Mouse (Mus musculus) stomach, embryonic 14.5 days (tissue): ENCODE measurements around the gene Trp73. TPM values are rescaled to one million over a fixed set of nuclear protein-coding genes. Genes with fewer than 3 reads are reported as not detected.

Source experiments
- ATAC-seq: fragments of 200-750 bp; cut with Nextera tagmentation; 2 replicates; pipeline ENCODE4 v1.8.0; 2017; ENCODE audit warnings: low read depth, moderate TSS enrichment; ENCODE audit not compliant: insufficient number of reproducible peaks, insufficient read depth, low FRiP score
- H3K27ac ChIP-seq: fragments of 300-500 bp; sonication (generic); 2 replicates; pipeline ENCODE4 v1.5.1; 2014; ENCODE audit warnings: mild to moderate bottlenecking, low read length, moderate library complexity, mixed read lengths
- H3K27me3 ChIP-seq: fragments of 300-500 bp; sonication (generic); 2 replicates; pipeline ENCODE4 v1.6.1; 2014; ENCODE audit warnings: low read length, control low read depth, mixed read lengths; ENCODE audit not compliant: control insufficient read depth, insufficient read depth
- H3K36me3 ChIP-seq: fragments of 300-500 bp; sonication (generic); 2 replicates; pipeline ENCODE4 v1.6.1; 2014; ENCODE audit warnings: mild to moderate bottlenecking, control low read depth, low read length, moderate library complexity, mixed read lengths; ENCODE audit not compliant: control insufficient read depth, insufficient read depth
- H3K4me1 ChIP-seq: fragments of 300-500 bp; sonication (generic); 2 replicates; pipeline ENCODE4 v1.6.1; 2014; ENCODE audit warnings: low read length, control low read depth, mixed read lengths; ENCODE audit not compliant: control insufficient read depth, insufficient read depth
- H3K4me2 ChIP-seq: fragments of 300-500 bp; sonication (generic); replicated peaks from 2 replicates; pipeline ENCODE4 v1.6.1; 2014; ENCODE audit warnings: low read depth, low read length, control low read depth
- H3K4me3 ChIP-seq: fragments of 300-500 bp; sonication (generic); 2 replicates; pipeline ENCODE4 v1.5.1; 2014; ENCODE audit warnings: low read depth, low read length, control low read depth
- H3K9ac ChIP-seq: fragments of 300-500 bp; sonication (generic); replicated peaks from 2 replicates; pipeline ENCODE4 v1.6.1; 2014; ENCODE audit warnings: low read depth, mild to moderate bottlenecking, control low read depth, low read length, moderate library complexity, mixed read lengths
- H3K9me3 ChIP-seq: fragments of 300-500 bp; sonication (generic); 2 replicates; pipeline ENCODE4 v1.6.1; 2016; ENCODE audit warnings: low read depth, low read length, control low read depth; ENCODE audit not compliant: control insufficient read depth
- WGBS: fragments of 180-500 bp; shearing (Covaris S2); extraction: QIAGEN DNeasy Blood & Tissue Kit; methylation state at CpG from one replicate; pipeline ENCODE4 v1.1.7; 2014; 5-methylcytosine and 5-hydroxymethylcytosine counted together
- polyA plus RNA-seq: library from polyadenylated mRNA; unstranded; fragments of >200 nt; fragmentation: Nextera tagmentation; extraction: Ambion mirVana; gene quantifications from 2 replicates; pipeline ENCODE4 v1.2.1, GENCODE M21; 2014

The Trp73 gene
- polyA plus RNA-seq, 1 experiment from 2014 or later = 0.42 TPM

- Histone ChIP-seq H3K4me3 (no peak overlapping the region), H3K27me3 (no peaks in the 10 kb centered on the region), H3K27ac (no peak overlapping the region), H3K4me1 (no peaks in the 10 kb centered on the region), H3K9me3 (no peaks in the 10 kb centered on the region), H3K36me3 (no peaks in the 10 kb centered on the region), H3K9ac (no peak overlapping the region), H3K4me2 (no peak overlapping the region)
- ATAC-seq = 0 out of 2 replicates have a peak, but pooled peaks have one; percentile 33
- WGBS = 62% methylated on average over 14 of the region's 14 CpGs
Measured at GRCm38 (mm10) chr4:154064827-154065773, 74.9 kb downstream of the Trp73 start.

- no peak overlapping the region for H3K4me3 ChIP-seq
- H3K9me3 ChIP-seq = no peaks in the 10 kb centered on the region
- no peaks in the 10 kb centered on the region for H3K36me3 ChIP-seq
- no peak overlapping the region for H3K27ac ChIP-seq
- H3K4me2 ChIP-seq = no peak overlapping the region
- WGBS = 53% methylated on average over 4 of the region's 4 CpGs
- no peaks in the 10 kb centered on the region for H3K27me3 ChIP-seq
- H3K9ac ChIP-seq = no peak overlapping the region
- no peaks in the 10 kb centered on the region for H3K4me1 ChIP-seq
- no peak for ATAC-seq
Measured at GRCm38 (mm10) chr4:154057696-154058095, 82.3 kb downstream of the Trp73 start.

- Histone ChIP-seq H3K4me3 (no peak overlapping the region), H3K36me3 (no peaks in the 10 kb centered on the region), H3K9me3 (no peaks in the 10 kb centered on the region), H3K27ac (no peak overlapping the region), H3K9ac (no peak overlapping the region), H3K4me2 (no peak overlapping the region), H3K4me1 (no peaks in the 10 kb centered on the region), H3K27me3 (no peaks in the 10 kb centered on the region)
- ATAC-seq = no peak
- WGBS = 42% methylated on average over 2 of the region's 2 CpGs
Measured at GRCm38 (mm10) chr4:154056661-154057060, 83.3 kb downstream of the Trp73 start.

- H3K27me3 ChIP-seq = no peaks in the 10 kb centered on the region
- no peaks in the 10 kb centered on the region for H3K4me1 ChIP-seq
- no peak overlapping the region for H3K4me2 ChIP-seq
- no peak overlapping the region for H3K9ac ChIP-seq
- no peak overlapping the region for H3K4me3 ChIP-seq
- 64% methylated on average over 2 of the region's 2 CpGs for WGBS
- no peak for ATAC-seq
- no peaks in the 10 kb centered on the region for H3K9me3 ChIP-seq
- H3K27ac ChIP-seq = no peak overlapping the region
- no peaks in the 10 kb centered on the region for H3K36me3 ChIP-seq
Measured at GRCm38 (mm10) chr4:154056046-154056445, 84.0 kb downstream of the Trp73 start.

GRCm38 (mm10) chr4:154055482-154055881 is 84.5 kb downstream of the Trp73 start:
- no peaks in the 10 kb centered on the region for H3K9me3 ChIP-seq
- no peak overlapping the region for H3K9ac ChIP-seq
- no peaks in the 10 kb centered on the region for H3K4me1 ChIP-seq
- H3K36me3 ChIP-seq = no peaks in the 10 kb centered on the region
- no peak overlapping the region for H3K4me3 ChIP-seq
- H3K27ac ChIP-seq = no peak overlapping the region
- H3K27me3 ChIP-seq = no peaks in the 10 kb centered on the region
- ATAC-seq = no peak
- 84% methylated on average over 7 of the region's 7 CpGs for WGBS
- no peak overlapping the region for H3K4me2 ChIP-seq

GRCm38 (mm10) chr4:154053065-154053464 is 86.9 kb downstream of the Trp73 start:
- 62% methylated on average over 4 of the region's 4 CpGs for WGBS
- Histone ChIP-seq H3K4me2 (no peak overlapping the region), H3K27me3 (no peaks in the 10 kb centered on the region), H3K4me1 (no peaks in the 10 kb centered on the region), H3K9ac (no peak overlapping the region), H3K36me3 (no peaks in the 10 kb centered on the region), H3K9me3 (no peaks in the 10 kb centered on the region), H3K4me3 (no peak overlapping the region), H3K27ac (no peak overlapping the region)
- no peak for ATAC-seq

- H3K4me3 ChIP-seq = no peak overlapping the region
- H3K4me2 ChIP-seq = no peak overlapping the region
- ATAC-seq = no peak
- no peaks in the 10 kb centered on the region for H3K4me1 ChIP-seq
- no peaks in the 10 kb centered on the region for H3K36me3 ChIP-seq
- 88% methylated on average over 3 of the region's 3 CpGs for WGBS
- no peaks in the 10 kb centered on the region for H3K27me3 ChIP-seq
- no peak overlapping the region for H3K9ac ChIP-seq
- H3K9me3 ChIP-seq = no peaks in the 10 kb centered on the region
- H3K27ac ChIP-seq = no peak overlapping the region
Measured at GRCm38 (mm10) chr4:154051401-154051800, 88.6 kb downstream of the Trp73 start.

- Histone ChIP-seq H3K9me3 (no peaks in the 10 kb centered on the region), H3K4me2 (no peak overlapping the region), H3K4me3 (no peak overlapping the region), H3K9ac (no peak overlapping the region), H3K27me3 (no peaks in the 10 kb centered on the region), H3K4me1 (no peaks in the 10 kb centered on the region), H3K36me3 (no peaks in the 10 kb centered on the region), H3K27ac (no peak overlapping the region)
- 67% methylated on average over 5 of the region's 5 CpGs for WGBS
- ATAC-seq = no peak
Measured at GRCm38 (mm10) chr4:154045837-154046236, 94.2 kb downstream of the Trp73 start.
